Mouse (Mus musculus) limb, embryonic 11.5 days (tissue): ENCODE results near the gene Flvcr1. TPM values are rescaled to one million over a fixed set of nuclear protein-coding genes. Genes with fewer than 3 reads are reported as not detected.

Experiments used
- polyA plus RNA-seq: library from polyadenylated mRNA; unstranded; fragments of >200 nt; fragmentation: Nextera tagmentation; extraction: Ambion mirVana; gene quantifications from 2 replicates; pipeline ENCODE4 v1.2.1, GENCODE M21; 2014

The Flvcr1 gene
- polyA plus RNA-seq, 1 experiment from 2014 or later, result 7.5 TPM

Other genes with a start within 250 kb of the Flvcr1 start
- gene Rps6kc1, start 114.4 kb downstream of the Flvcr1 start, polyA plus RNA-seq, result 15.4 and 17.1 TPM in 2 replicates
- 56.7 and 59.0 TPM in 2 replicates for gene Angel2, start 101.0 kb downstream of the Flvcr1 start, polyA plus RNA-seq
- gene Vash2, start 46.9 kb downstream of the Flvcr1 start, polyA plus RNA-seq, result 76.6 and 77.7 TPM in 2 replicates
- not detected in 2 replicates for gene Spata45, start 10.5 kb upstream of the Flvcr1 start, polyA plus RNA-seq
- gene Tatdn3, start 36.8 kb upstream of the Flvcr1 start, polyA plus RNA-seq, result 12.4 and 13.7 TPM in 2 replicates
- gene Nsl1, start 36.9 kb upstream of the Flvcr1 start, polyA plus RNA-seq, result 28.6 and 35.5 TPM in 2 replicates
- 9.4 and 9.7 TPM in 2 replicates for gene Batf3, start 71.7 kb upstream of the Flvcr1 start, polyA plus RNA-seq
- gene Fam71a, start 138.7 kb upstream of the Flvcr1 start, polyA plus RNA-seq, result not detected in 2 replicates
- gene Atf3, start 191.9 kb upstream of the Flvcr1 start, polyA plus RNA-seq, result 2.2 and 2.3 TPM in 2 replicates